Mouse (Mus musculus): ENCODE data around the gene Nhlrc2. TPM values are rescaled to one million over a fixed set of nuclear protein-coding genes. Genes with fewer than 3 reads are reported as not detected.

Gene Nhlrc2
- polyA plus RNA-seq, 1 experiment from 2014 or later = 13.1 TPM

GRCm38 (mm10) chr19:56549033-56549680 lies 1.1 kb downstream of the Nhlrc2 start:
- H3K27me3 ChIP-seq (replicated peaks; ENCODE audit: control insufficient read depth, insufficient read depth, low read length) = no peaks in the 10 kb centered on the region
- H3K36me3 ChIP-seq (ENCODE audit: control insufficient read depth, insufficient read depth, low read length) = peaks cover 40% of the 10 kb centered on the region
- H3K4me3 ChIP-seq (ENCODE audit: low read depth, low read length) = peak overlapping the region; percentile 95
- WGBS = 17% methylated on average over 18 of the region's 18 CpGs
- H3K27ac ChIP-seq (replicated peaks; ENCODE audit: low read depth, low read length) = peak overlapping the region; percentile 97
- no peaks in the 10 kb centered on the region for H3K9me3 ChIP-seq (ENCODE audit: control insufficient read depth, low read length)
- peak overlapping the region; percentile 84 for H3K4me2 ChIP-seq (ENCODE audit: low read depth, low read length)
- DNase-seq (ENCODE audit: low spot score) (no peak), ATAC-seq (ENCODE audit: low read depth) (no peak)
- H3K4me1 ChIP-seq (ENCODE audit: control insufficient read depth, insufficient read depth, low read length) = peaks cover 12% of the 10 kb centered on the region
- peak overlapping the region; percentile 99 for H3K9ac ChIP-seq (ENCODE audit: low read depth, low read length)

GRCm38 (mm10) chr19:56553177-56553576 lies 5.1 kb downstream of the Nhlrc2 start:
- 93% methylated on average over 3 of the region's 3 CpGs for WGBS
- ATAC-seq (ENCODE audit: low read depth) (no peak), DNase-seq (ENCODE audit: low spot score) (no peak)
- H3K4me2 ChIP-seq (ENCODE audit: low read depth, low read length) = no peak overlapping the region
- no peaks in the 10 kb centered on the region for H3K27me3 ChIP-seq (replicated peaks; ENCODE audit: control insufficient read depth, insufficient read depth, low read length)
- no peak overlapping the region for H3K4me3 ChIP-seq (ENCODE audit: low read depth, low read length)
- peaks cover 3% of the 10 kb centered on the region; the same call in 1 of the 2 replicates for H3K9me3 ChIP-seq (ENCODE audit: control insufficient read depth, low read length)
- no peak overlapping the region for H3K27ac ChIP-seq (replicated peaks; ENCODE audit: low read depth, low read length)
- H3K9ac ChIP-seq (ENCODE audit: low read depth, low read length) = no peak overlapping the region
- peaks cover 8% of the 10 kb centered on the region for H3K4me1 ChIP-seq (ENCODE audit: control insufficient read depth, insufficient read depth, low read length)
- peaks cover 55% of the 10 kb centered on the region for H3K36me3 ChIP-seq (ENCODE audit: control insufficient read depth, insufficient read depth, low read length)

GRCm38 (mm10) chr19:56555972-56556371 lies 7.9 kb downstream of the Nhlrc2 start:
- Histone ChIP-seq H3K27me3 (replicated peaks; ENCODE audit: control insufficient read depth, insufficient read depth, low read length) (no peaks in the 10 kb centered on the region), H3K9me3 (ENCODE audit: control insufficient read depth, low read length) (peaks cover 3% of the 10 kb centered on the region; the same call in 1 of the 2 replicates), H3K4me1 (ENCODE audit: control insufficient read depth, insufficient read depth, low read length) (no peaks in the 10 kb centered on the region), H3K27ac (replicated peaks; ENCODE audit: low read depth, low read length) (no peak overlapping the region), H3K9ac (ENCODE audit: low read depth, low read length) (no peak overlapping the region), H3K4me2 (ENCODE audit: low read depth, low read length) (no peak overlapping the region), H3K36me3 (ENCODE audit: control insufficient read depth, insufficient read depth, low read length) (peaks cover 68% of the 10 kb centered on the region), H3K4me3 (ENCODE audit: low read depth, low read length) (no peak overlapping the region)
- WGBS = 85% methylated on average over 5 of the region's 5 CpGs
- DNase-seq (ENCODE audit: low spot score) = no peak
- ATAC-seq (ENCODE audit: low read depth) = no peak

- H3K9me3 ChIP-seq (ENCODE audit: control insufficient read depth, low read length) = no peaks in the 10 kb centered on the region
- no peak overlapping the region for H3K4me2 ChIP-seq (ENCODE audit: low read depth, low read length)
- no peak overlapping the region for H3K4me3 ChIP-seq (ENCODE audit: low read depth, low read length)
- no peak for ATAC-seq (ENCODE audit: low read depth)
- WGBS = 94% methylated on average over 9 of the region's 9 CpGs
- no peak overlapping the region for H3K9ac ChIP-seq (ENCODE audit: low read depth, low read length)
- no peak overlapping the region for H3K27ac ChIP-seq (replicated peaks; ENCODE audit: low read depth, low read length)
- no peaks in the 10 kb centered on the region for H3K4me1 ChIP-seq (ENCODE audit: control insufficient read depth, insufficient read depth, low read length)
- no peak for DNase-seq (ENCODE audit: low spot score)
- H3K36me3 ChIP-seq (ENCODE audit: control insufficient read depth, insufficient read depth, low read length) = peaks cover 18% of the 10 kb centered on the region
- no peaks in the 10 kb centered on the region for H3K27me3 ChIP-seq (replicated peaks; ENCODE audit: control insufficient read depth, insufficient read depth, low read length)
These were observed 14.5 kb downstream of the Nhlrc2 start for GRCm38 (mm10) chr19:56562433-56563138.

GRCm38 (mm10) chr19:56563469-56563868 lies 15.4 kb downstream of the Nhlrc2 start:
- ATAC-seq (ENCODE audit: low read depth) = no peak
- Histone ChIP-seq H3K9ac (ENCODE audit: low read depth, low read length) (no peak overlapping the region), H3K36me3 (ENCODE audit: control insufficient read depth, insufficient read depth, low read length) (peaks cover 14% of the 10 kb centered on the region; the same call in 1 of the 2 replicates), H3K27ac (replicated peaks; ENCODE audit: low read depth, low read length) (no peak overlapping the region), H3K4me2 (ENCODE audit: low read depth, low read length) (no peak overlapping the region), H3K4me1 (ENCODE audit: control insufficient read depth, insufficient read depth, low read length) (no peaks in the 10 kb centered on the region), H3K27me3 (replicated peaks; ENCODE audit: control insufficient read depth, insufficient read depth, low read length) (no peaks in the 10 kb centered on the region), H3K4me3 (ENCODE audit: low read depth, low read length) (no peak overlapping the region), H3K9me3 (ENCODE audit: control insufficient read depth, low read length) (no peaks in the 10 kb centered on the region)
- DNase-seq (ENCODE audit: low spot score) = no peak
- WGBS = 80% methylated on average over 3 of the region's 3 CpGs

GRCm38 (mm10) chr19:56565358-56565757 lies 17.3 kb downstream of the Nhlrc2 start:
- Histone ChIP-seq H3K36me3 (ENCODE audit: control insufficient read depth, insufficient read depth, low read length) (peaks cover 6% of the 10 kb centered on the region), H3K27ac (replicated peaks; ENCODE audit: low read depth, low read length) (no peak overlapping the region), H3K4me3 (ENCODE audit: low read depth, low read length) (no peak overlapping the region), H3K4me1 (ENCODE audit: control insufficient read depth, insufficient read depth, low read length) (no peaks in the 10 kb centered on the region), H3K4me2 (ENCODE audit: low read depth, low read length) (no peak overlapping the region), H3K9ac (ENCODE audit: low read depth, low read length) (no peak overlapping the region), H3K27me3 (replicated peaks; ENCODE audit: control insufficient read depth, insufficient read depth, low read length) (no peaks in the 10 kb centered on the region), H3K9me3 (ENCODE audit: control insufficient read depth, low read length) (no peaks in the 10 kb centered on the region)
- no peak for DNase-seq (ENCODE audit: low spot score)
- no peak for ATAC-seq (ENCODE audit: low read depth)
- WGBS = 65% methylated on average over 6 of the region's 6 CpGs

GRCm38 (mm10) chr19:56566041-56566440 lies 18.0 kb downstream of the Nhlrc2 start:
- ATAC-seq (ENCODE audit: low read depth) = no peak
- H3K9ac ChIP-seq (ENCODE audit: low read depth, low read length) = no peak overlapping the region
- 84% methylated on average over 4 of the region's 4 CpGs for WGBS
- H3K9me3 ChIP-seq (ENCODE audit: control insufficient read depth, low read length) = no peaks in the 10 kb centered on the region
- no peaks in the 10 kb centered on the region for H3K27me3 ChIP-seq (replicated peaks; ENCODE audit: control insufficient read depth, insufficient read depth, low read length)
- no peak overlapping the region for H3K4me2 ChIP-seq (ENCODE audit: low read depth, low read length)
- H3K4me1 ChIP-seq (ENCODE audit: control insufficient read depth, insufficient read depth, low read length) = no peaks in the 10 kb centered on the region
- H3K27ac ChIP-seq (replicated peaks; ENCODE audit: low read depth, low read length) = no peak overlapping the region
- H3K36me3 ChIP-seq (ENCODE audit: control insufficient read depth, insufficient read depth, low read length) = peaks cover 12% of the 10 kb centered on the region
- no peak overlapping the region for H3K4me3 ChIP-seq (ENCODE audit: low read depth, low read length)
- peak; percentile 54 for DNase-seq (ENCODE audit: low spot score)

- Histone ChIP-seq H3K36me3 (ENCODE audit: control insufficient read depth, insufficient read depth, low read length) (peaks cover 18% of the 10 kb centered on the region), H3K4me2 (ENCODE audit: low read depth, low read length) (no peak overlapping the region), H3K27ac (replicated peaks; ENCODE audit: low read depth, low read length) (no peak overlapping the region), H3K9me3 (ENCODE audit: control insufficient read depth, low read length) (no peaks in the 10 kb centered on the region), H3K4me1 (ENCODE audit: control insufficient read depth, insufficient read depth, low read length) (no peaks in the 10 kb centered on the region), H3K4me3 (ENCODE audit: low read depth, low read length) (no peak overlapping the region), H3K27me3 (replicated peaks; ENCODE audit: control insufficient read depth, insufficient read depth, low read length) (no peaks in the 10 kb centered on the region), H3K9ac (ENCODE audit: low read depth, low read length) (no peak overlapping the region)
- ATAC-seq (ENCODE audit: low read depth) (no peak), DNase-seq (ENCODE audit: low spot score) (no peak)
- WGBS = 81% methylated on average over 6 of the region's 6 CpGs
These were observed 18.9 kb downstream of the Nhlrc2 start for GRCm38 (mm10) chr19:56566940-56567339.

- no peak for DNase-seq (ENCODE audit: low spot score)
- Histone ChIP-seq H3K9me3 (ENCODE audit: control insufficient read depth, low read length) (no peaks in the 10 kb centered on the region), H3K4me1 (ENCODE audit: control insufficient read depth, insufficient read depth, low read length) (no peaks in the 10 kb centered on the region), H3K4me2 (ENCODE audit: low read depth, low read length) (no peak overlapping the region), H3K27me3 (replicated peaks; ENCODE audit: control insufficient read depth, insufficient read depth, low read length) (no peaks in the 10 kb centered on the region), H3K9ac (ENCODE audit: low read depth, low read length) (no peak overlapping the region), H3K27ac (replicated peaks; ENCODE audit: low read depth, low read length) (no peak overlapping the region), H3K36me3 (ENCODE audit: control insufficient read depth, insufficient read depth, low read length) (peaks cover 27% of the 10 kb centered on the region), H3K4me3 (ENCODE audit: low read depth, low read length) (no peak overlapping the region)
- WGBS = 88% methylated on average over 8 of the region's 8 CpGs
- no peak for ATAC-seq (ENCODE audit: low read depth)
These were observed 22.7 kb downstream of the Nhlrc2 start for GRCm38 (mm10) chr19:56570781-56571180.
